Comparison of ENCODE assay signal across 17 mouse cellular contexts in the genomic region with DNA sequence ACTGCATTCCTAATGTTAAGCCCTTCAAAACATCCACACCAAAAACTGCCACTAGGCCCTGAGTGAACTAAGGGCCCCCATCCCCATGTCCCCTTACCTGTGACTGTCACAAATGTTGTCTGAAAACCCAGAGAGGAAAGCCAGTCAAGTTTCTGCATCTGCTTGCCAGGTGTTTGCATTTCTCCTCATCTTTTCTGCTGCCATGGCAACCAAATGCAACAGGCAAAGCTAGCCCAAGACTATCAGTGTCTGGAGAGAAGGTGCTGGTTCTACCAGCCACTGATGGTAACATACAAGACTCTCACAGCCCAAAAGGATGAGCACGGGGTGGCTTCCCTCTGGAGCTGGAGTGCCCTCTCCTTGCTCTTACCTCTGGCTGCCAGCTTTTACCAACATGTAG.
DNase-seq lines count a peak whose midpoint lies in the region; ATAC-seq and TF ChIP-seq lines count a peak whose summit lies in the region.
"Had no signal": no experiment of that assay in that cellular context is flagged by ENCODE, and none has a peak within 500 bp of the region (broad histone marks: within the 10 kb centered on the region; RNA-seq: fewer than 3 reads in every experiment).

No protein-coding gene starts in this region.

- H3K4me3 ChIP-seq in heart, embryonic 15.5 days, result no peak overlapping the region
- H3K4me3 ChIP-seq in lung, embryonic 14.5 days (ENCODE audit: low read depth, low read length), result no peak overlapping the region
- no peak overlapping the region for H3K4me3 ChIP-seq in lung, postnatal 0 days (ENCODE audit: low read depth, low read length)
- no peak overlapping the region for H3K4me3 ChIP-seq in limb, embryonic 10.5 days
- H3K4me3 ChIP-seq: liver, embryonic 13.5 days; midbrain, embryonic 12.5 days had no signal

- 0 out of 2 replicates have a peak overlapping the region, but pooled peaks have one; percentile 53 for H3K27ac ChIP-seq in heart, embryonic 15.5 days
- H3K27ac ChIP-seq in lung, embryonic 14.5 days (ENCODE audit: low read depth), result peak overlapping the region; percentile 42; the same call in 1 of the 2 replicates
- H3K27ac ChIP-seq in lung, postnatal 0 days (ENCODE audit: low read length), result no peak overlapping the region
- H3K27ac ChIP-seq in limb, embryonic 10.5 days, result no peak overlapping the region
- H3K27ac ChIP-seq: liver, embryonic 13.5 days; midbrain, embryonic 12.5 days had no signal

- peaks cover 87% of the 10 kb centered on the region for H3K4me1 ChIP-seq in heart, embryonic 15.5 days (replicated peaks)
- peaks cover 34% of the 10 kb centered on the region for H3K4me1 ChIP-seq in lung, embryonic 14.5 days (ENCODE audit: insufficient read depth)
- H3K4me1 ChIP-seq in lung, postnatal 0 days (ENCODE audit: insufficient read depth, low read depth, low read length), result no peaks in the 10 kb centered on the region
- H3K4me1 ChIP-seq in limb, embryonic 10.5 days, result peaks cover 47% of the 10 kb centered on the region

- no peaks in the 10 kb centered on the region for H3K9me3 ChIP-seq in heart, embryonic 15.5 days (replicated peaks)
- no peaks in the 10 kb centered on the region for H3K9me3 ChIP-seq in lung, embryonic 14.5 days (ENCODE audit: low read depth, low read length)
- H3K9me3 ChIP-seq in lung, postnatal 0 days (ENCODE audit: low read length), result no peaks in the 10 kb centered on the region
- no peaks in the 10 kb centered on the region for H3K9me3 ChIP-seq in limb, embryonic 10.5 days (replicated peaks)
- H3K9me3 ChIP-seq: liver, embryonic 13.5 days; midbrain, embryonic 12.5 days had no signal

- H3K4me2 ChIP-seq in heart, embryonic 15.5 days, result no peak overlapping the region
- no peak overlapping the region for H3K4me2 ChIP-seq in lung, embryonic 14.5 days
- H3K4me2 ChIP-seq in lung, postnatal 0 days (replicated peaks; ENCODE audit: low read depth, low read length), result no peak overlapping the region
- H3K4me2 ChIP-seq: liver, embryonic 13.5 days; midbrain, embryonic 12.5 days had no signal

- WGBS in heart, embryonic 15.5 days, result 69% methylated on average over 1 of the region's 1 CpGs
- 62% methylated on average over 1 of the region's 1 CpGs for whole genome bisulfite sequencing in lung, embryonic 14.5 days
- WGBS in lung, postnatal 0 days, result 50% methylated on average over 1 of the region's 1 CpGs
- WGBS in limb, embryonic 10.5 days, result 89% methylated on average over 1 of the region's 1 CpGs

- intact Hi-C loops in heart, postnatal 25 days (cut with DNase I), result no loop called here

- peak; percentile 50 for DNase-seq in embryo, embryonic 10.5 days (ENCODE audit: low spot score)
- no peak for DNase-seq in embryo, embryonic 9.5 days (ENCODE audit: extremely low spot score)
- DNase-seq in heart, postnatal 25 days (ENCODE audit: low spot score), result no peak
- DNase-seq in lung, embryonic 14.5 days, result no peak
- no peak for DNase-seq in lung, postnatal 0 days (ENCODE audit: low spot score)
- peak; percentile 56 for DNase-seq in limb, embryonic 10.5 days (ENCODE audit: low spot score)
- no peak for DNase-seq in urinary bladder, postnatal 4 days (ENCODE audit: low spot score in 2 of 2)
- DNase-seq: cerebellum, adult 2 months; embryo, embryonic 11 days; gastrocnemius, postnatal 25 days; kidney, postnatal 14 days; liver, embryonic 13.5 days; lung, postnatal 14 days; thymus, postnatal 14 days had no signal

- no peaks in the 10 kb centered on the region for H3K36me3 ChIP-seq in heart, embryonic 15.5 days
- H3K36me3 ChIP-seq in lung, embryonic 14.5 days (ENCODE audit: insufficient read depth), result no peaks in the 10 kb centered on the region; the same call in 1 of the 2 replicates
- H3K36me3 ChIP-seq in lung, postnatal 0 days (ENCODE audit: insufficient read depth, low read length), result no peaks in the 10 kb centered on the region
- H3K36me3 ChIP-seq in limb, embryonic 10.5 days, result no peaks in the 10 kb centered on the region
- H3K36me3 ChIP-seq: liver, embryonic 13.5 days; midbrain, embryonic 12.5 days had no signal

- TF ChIP-seq CTCF in lung, embryonic 14.5 days (IDR thresholded peaks at IDR 0.05; ENCODE audit: low read depth), result no peak
- TF ChIP-seq CTCF in lung, postnatal 0 days (IDR thresholded peaks at IDR 0.05), result no peak

- no peak overlapping the region for H3K9ac ChIP-seq in heart, embryonic 15.5 days
- H3K9ac ChIP-seq in lung, embryonic 14.5 days, result no peak overlapping the region
- no peak overlapping the region for H3K9ac ChIP-seq in lung, postnatal 0 days (replicated peaks; ENCODE audit: low read depth)
- H3K9ac ChIP-seq: liver, embryonic 13.5 days; midbrain, embryonic 12.5 days had no signal

- TF ChIP-seq EP300 in lung, postnatal 0 days (IDR thresholded peaks at IDR 0.05), result no peak

- no peak for ATAC-seq in heart, embryonic 15.5 days (replicated peaks; ENCODE audit: insufficient number of reproducible peaks, insufficient read depth, low FRiP score, low read depth)
- ATAC-seq in lung, embryonic 14.5 days (ENCODE audit: insufficient read depth), result no peak
- no peak for ATAC-seq in lung, postnatal 0 days
- ATAC-seq: intestine, postnatal 0 days had no signal

- no peaks in the 10 kb centered on the region for H3K27me3 ChIP-seq in heart, embryonic 15.5 days
- H3K27me3 ChIP-seq in lung, embryonic 14.5 days (ENCODE audit: insufficient read depth, low read length), result no peaks in the 10 kb centered on the region
- H3K27me3 ChIP-seq in lung, postnatal 0 days (replicated peaks; ENCODE audit: insufficient read depth, low read length), result no peaks in the 10 kb centered on the region
- H3K27me3 ChIP-seq in limb, embryonic 10.5 days (ENCODE audit: low read depth, poor library complexity, severe bottlenecking), result peaks cover 3% of the 10 kb centered on the region; the same call in 1 of the 2 replicates
- H3K27me3 ChIP-seq: liver, embryonic 13.5 days; midbrain, embryonic 12.5 days had no signal

Comparison
In these comparisons a context has a peak if more than half of its experiments do, and no peak if none do; other contexts are left out.
1. DNase-seq: peak in embryo, embryonic 10.5 days (single experiment) and limb, embryonic 10.5 days (single experiment); none in embryo, embryonic 9.5 days (single experiment), heart, postnatal 25 days (single experiment), lung, embryonic 14.5 days (single experiment), lung, postnatal 0 days (single experiment) and urinary bladder, postnatal 4 days (0 of 2).
2. H3K27ac ChIP-seq: peak in heart, embryonic 15.5 days (single experiment) and lung, embryonic 14.5 days (single experiment); none in lung, postnatal 0 days (single experiment) and limb, embryonic 10.5 days (single experiment).